Mouse (Mus musculus) heart, embryonic 15.5 days (tissue): ENCODE measurements around the gene Olfr279. TPM values are rescaled to one million over a fixed set of nuclear protein-coding genes. Genes with fewer than 3 reads are reported as not detected.

ENCODE experiments used
- ATAC-seq: fragments of 200-750 bp; cut with Nextera tagmentation; replicated peaks from 2 replicates; pipeline ENCODE4 v1.8.0; 2017; ENCODE audit warnings: low read depth, moderate TSS enrichment; ENCODE audit not compliant: insufficient number of reproducible peaks, insufficient read depth, low FRiP score
- H3K27ac ChIP-seq: fragments of 300-500 bp; sonication (generic); 2 replicates; pipeline ENCODE4 v1.5.1; 2015; ENCODE audit warnings: mild to moderate bottlenecking, inconsistent platforms
- H3K27me3 ChIP-seq: fragments of 300-500 bp; sonication (generic); 2 replicates; pipeline ENCODE4 v1.6.1; 2015; ENCODE audit warnings: inconsistent platforms
- H3K36me3 ChIP-seq: fragments of 300-500 bp; sonication (generic); 2 replicates; pipeline ENCODE4 v1.6.1; 2015; ENCODE audit warnings: mild to moderate bottlenecking, inconsistent platforms
- H3K4me1 ChIP-seq: fragments of 300-500 bp; sonication (generic); replicated peaks from 2 replicates; pipeline ENCODE4 v1.6.1; 2015; ENCODE audit warnings: inconsistent platforms
- H3K4me2 ChIP-seq: fragments of 300-500 bp; sonication (generic); 2 replicates; pipeline ENCODE4 v1.6.1; 2015; ENCODE audit warnings: inconsistent platforms, mild to moderate bottlenecking, moderate library complexity
- H3K4me3 ChIP-seq: fragments of 300-500 bp; sonication (generic); 2 replicates; pipeline ENCODE4 v1.5.1; 2015; ENCODE audit warnings: mild to moderate bottlenecking, inconsistent platforms
- H3K9ac ChIP-seq: fragments of 300-500 bp; sonication (generic); 2 replicates; pipeline ENCODE4 v1.6.1; 2015; ENCODE audit warnings: mild to moderate bottlenecking, inconsistent platforms
- H3K9me3 ChIP-seq: fragments of 300-500 bp; sonication (generic); replicated peaks from 2 replicates; pipeline ENCODE4 v1.6.1; 2016; ENCODE audit warnings: inconsistent platforms
- WGBS: fragments of 180-500 bp; shearing (Covaris S2); methylation state at CpG from one replicate; pipeline ENCODE4 v1.1.7; 2015; ENCODE audit warnings: mixed read lengths; 5-methylcytosine and 5-hydroxymethylcytosine counted together
- polyA plus RNA-seq: library from polyadenylated mRNA; unstranded; fragments of >200 nt; fragmentation: Nextera tagmentation; extraction: Ambion mirVana; gene quantifications from 2 replicates; pipeline ENCODE4 v1.2.1, GENCODE M21; 2015

The Olfr279 gene
- polyA plus RNA-seq, 1 experiment from 2014 or later, result not detected

GRCm38 (mm10) chr15:98532281-98532680 is 40.1 kb downstream of the Olfr279 start:
- ATAC-seq, result no peak
- Histone ChIP-seq H3K27me3 (no peaks in the 10 kb centered on the region), H3K27ac (0 out of 2 replicates have a peak overlapping the region, but pooled peaks have one; percentile 99), H3K4me2 (peak overlapping the region; percentile 83), H3K4me1 (peaks cover 13% of the 10 kb centered on the region), H3K9me3 (no peaks in the 10 kb centered on the region), H3K9ac (peak overlapping the region; percentile 93; the same call in 1 of the 2 replicates), H3K36me3 (peaks cover 45% of the 10 kb centered on the region), H3K4me3 (peak overlapping the region; percentile 94)
- WGBS, result 41% methylated on average over 5 of the region's 5 CpGs

GRCm38 (mm10) chr15:98533035-98533531 is 40.9 kb downstream of the Olfr279 start:
- no peak for ATAC-seq
- Histone ChIP-seq H3K27me3 (no peaks in the 10 kb centered on the region), H3K27ac (peak overlapping the region; percentile 99), H3K9ac (peak overlapping the region; percentile 93), H3K9me3 (no peaks in the 10 kb centered on the region), H3K4me2 (peak overlapping the region; percentile 83), H3K4me1 (peaks cover 10% of the 10 kb centered on the region), H3K4me3 (peak overlapping the region; percentile 94), H3K36me3 (peaks cover 37% of the 10 kb centered on the region)
- WGBS, result under 1% methylated on average over 18 of the region's 18 CpGs

GRCm38 (mm10) chr15:98533881-98534627 is 41.9 kb downstream of the Olfr279 start, which contains the start of gene Kansl2:
Gene Kansl2, minus strand, starts transcription at chr15:98534264.
- under 1% methylated on average over 66 of the region's 70 CpGs for WGBS
- Histone ChIP-seq H3K36me3 (peaks cover 31% of the 10 kb centered on the region), H3K9ac (peak within 1 kb of the TSS; percentile 93), H3K4me2 (peak within 1 kb of the TSS; percentile 83), H3K27me3 (no peaks in the 10 kb centered on the region), H3K27ac (peak within 1 kb of the TSS; percentile 99), H3K9me3 (no peaks in the 10 kb centered on the region), H3K4me1 (peaks cover 10% of the 10 kb centered on the region), H3K4me3 (peak within 1 kb of the TSS; percentile 94)
- peak; percentile 100 for ATAC-seq

GRCm38 (mm10) chr15:98535921-98536320 is 43.7 kb downstream of the Olfr279 start:
- Histone ChIP-seq H3K9ac (no peak overlapping the region), H3K4me3 (no peak overlapping the region), H3K9me3 (no peaks in the 10 kb centered on the region), H3K27me3 (no peaks in the 10 kb centered on the region), H3K4me1 (peaks cover 10% of the 10 kb centered on the region), H3K27ac (no peak overlapping the region), H3K36me3 (peaks cover 22% of the 10 kb centered on the region), H3K4me2 (no peak overlapping the region)
- ATAC-seq, result no peak
- WGBS, result 66% methylated on average over 4 of the region's 4 CpGs

GRCm38 (mm10) chr15:98536828-98537510 is 44.8 kb downstream of the Olfr279 start:
- Histone ChIP-seq H3K27ac (no peak overlapping the region; the same call in 1 of the 2 replicates), H3K9me3 (no peaks in the 10 kb centered on the region), H3K4me2 (no peak overlapping the region), H3K36me3 (peaks cover 21% of the 10 kb centered on the region), H3K9ac (no peak overlapping the region), H3K4me3 (no peak overlapping the region), H3K4me1 (peaks cover 10% of the 10 kb centered on the region), H3K27me3 (no peaks in the 10 kb centered on the region)
- ATAC-seq, result no peak
- 80% methylated on average over 8 of the region's 8 CpGs for WGBS

- Histone ChIP-seq H3K27me3 (no peaks in the 10 kb centered on the region), H3K4me1 (peaks cover 2% of the 10 kb centered on the region), H3K9ac (no peak overlapping the region), H3K9me3 (no peaks in the 10 kb centered on the region), H3K36me3 (peaks cover 28% of the 10 kb centered on the region), H3K4me3 (no peak overlapping the region), H3K27ac (no peak overlapping the region), H3K4me2 (no peak overlapping the region)
- ATAC-seq, result no peak
- 68% methylated on average over 4 of the region's 4 CpGs for WGBS
Measured at GRCm38 (mm10) chr15:98537923-98538322, 45.7 kb downstream of the Olfr279 start.

GRCm38 (mm10) chr15:98541064-98541463 is 48.9 kb downstream of the Olfr279 start:
- Histone ChIP-seq H3K27me3 (no peaks in the 10 kb centered on the region), H3K4me3 (no peak overlapping the region), H3K36me3 (peaks cover 58% of the 10 kb centered on the region), H3K4me1 (no peaks in the 10 kb centered on the region), H3K9ac (no peak overlapping the region), H3K27ac (no peak overlapping the region), H3K9me3 (no peaks in the 10 kb centered on the region), H3K4me2 (no peak overlapping the region)
- WGBS, result 88% methylated on average over 6 of the region's 6 CpGs
- no peak for ATAC-seq

GRCm38 (mm10) chr15:98543341-98543740 is 51.1 kb downstream of the Olfr279 start:
- Histone ChIP-seq H3K4me2 (no peak overlapping the region), H3K4me3 (no peak overlapping the region), H3K9me3 (no peaks in the 10 kb centered on the region), H3K27me3 (no peaks in the 10 kb centered on the region), H3K36me3 (peaks cover 77% of the 10 kb centered on the region), H3K27ac (no peak overlapping the region), H3K9ac (no peak overlapping the region), H3K4me1 (no peaks in the 10 kb centered on the region)
- 86% methylated on average over 4 of the region's 4 CpGs for WGBS
- no peak for ATAC-seq

- Histone ChIP-seq H3K36me3 (peaks cover 78% of the 10 kb centered on the region), H3K27ac (no peak overlapping the region), H3K9ac (no peak overlapping the region), H3K27me3 (no peaks in the 10 kb centered on the region), H3K9me3 (no peaks in the 10 kb centered on the region), H3K4me2 (no peak overlapping the region), H3K4me1 (no peaks in the 10 kb centered on the region), H3K4me3 (no peak overlapping the region)
- WGBS, result 92% methylated on average over 3 of the region's 3 CpGs
- no peak for ATAC-seq
Measured at GRCm38 (mm10) chr15:98545151-98545550, 52.9 kb downstream of the Olfr279 start.

- no peak for ATAC-seq
- Histone ChIP-seq H3K27ac (no peak overlapping the region), H3K9ac (no peak overlapping the region), H3K27me3 (no peaks in the 10 kb centered on the region), H3K4me3 (no peak overlapping the region), H3K4me2 (no peak overlapping the region), H3K4me1 (no peaks in the 10 kb centered on the region), H3K9me3 (no peaks in the 10 kb centered on the region), H3K36me3 (peaks cover 87% of the 10 kb centered on the region)
- WGBS, result 84% methylated on average over 5 of the region's 5 CpGs
Measured at GRCm38 (mm10) chr15:98546843-98547242, 54.6 kb downstream of the Olfr279 start.
